Mouse (Mus musculus): Measurements from ENCODE around the gene Stx11. TPM values are rescaled to one million over a fixed set of nuclear protein-coding genes. Genes with fewer than 3 reads are reported as not detected.

Gene Stx11
- total and polyA plus RNA-seq, 3 experiments = 1.9 to 2.9 TPM; not detected in 1

- H3K27ac ChIP-seq (ENCODE audit: control insufficient read depth, low read depth, low read length) = no peak overlapping the region
- peak; percentile 40 for DNase-seq (ENCODE audit: low read depth, low spot score)
- H3K4me1 ChIP-seq (ENCODE audit: control insufficient read depth in 1 of 2, insufficient read depth in 2 of 2, low read length in 2 of 2) = peaks cover 0 to 11% of the 10 kb centered on the region in 2 experiments; a peak in 3 of 4 replicates
- H3K79me2 ChIP-seq (ENCODE audit: control insufficient read depth, insufficient read depth, low read length, poor library complexity) = no peaks in the 10 kb centered on the region
- TF ChIP-seq GATA1 (IDR thresholded peaks at IDR 0.05; ENCODE audit: low read depth, low read length) = 0 out of 2 replicates have a peak, but pooled peaks have one; percentile 18
- 0 out of 2 replicates have a peak, but pooled peaks have one; percentile 31 for TF ChIP-seq RCOR1 (IDR thresholded peaks at IDR 0.05; ENCODE audit: low read depth, low read length)
- no peak for TF ChIP-seq MXI1 (IDR thresholded peaks at IDR 0.05; ENCODE audit: low read depth, low read length)
- peak; percentile 38 to 57; a peak in 3 of 4 replicates for TF ChIP-seq EP300 (IDR thresholded peaks at IDR 0.05; ENCODE audit: low read depth in 1 of 2, low read length in 2 of 2)
- TF ChIP-seq CHD2 (IDR thresholded peaks at IDR 0.05; ENCODE audit: low read length) = no peak
- TF ChIP-seq TAL1 (IDR thresholded peaks at IDR 0.05; ENCODE audit: low read length) = peak; percentile 43; the same call in 1 of the 2 replicates
- H3K9ac ChIP-seq (ENCODE audit: control insufficient read depth, low read depth, low read length, poor library complexity, severe bottlenecking) = no peak overlapping the region
- no peaks in the 10 kb centered on the region for H3K9me3 ChIP-seq (replicated peaks; ENCODE audit: insufficient read depth, low read length)
- H3K36me3 ChIP-seq (ENCODE audit: control insufficient read depth in 1 of 2, insufficient read depth in 2 of 2, low read length in 2 of 2) = peaks cover 0 to 7% of the 10 kb centered on the region in 2 experiments; a peak in 2 of 4 replicates
- H3K27me3 ChIP-seq (ENCODE audit: control insufficient read depth in 1 of 2, insufficient read depth in 2 of 2, low read length in 2 of 2) = no peaks in the 10 kb centered on the region
- no peak overlapping the region for H3K4me3 ChIP-seq (ENCODE audit: control insufficient read depth in 1 of 2, insufficient read depth in 1 of 2, low read depth in 2 of 2, low read length in 2 of 2)
Observed at GRCm38 (mm10) chr10:12935575-12935974, 28.5 kb downstream of the Stx11 start.

DNA sequence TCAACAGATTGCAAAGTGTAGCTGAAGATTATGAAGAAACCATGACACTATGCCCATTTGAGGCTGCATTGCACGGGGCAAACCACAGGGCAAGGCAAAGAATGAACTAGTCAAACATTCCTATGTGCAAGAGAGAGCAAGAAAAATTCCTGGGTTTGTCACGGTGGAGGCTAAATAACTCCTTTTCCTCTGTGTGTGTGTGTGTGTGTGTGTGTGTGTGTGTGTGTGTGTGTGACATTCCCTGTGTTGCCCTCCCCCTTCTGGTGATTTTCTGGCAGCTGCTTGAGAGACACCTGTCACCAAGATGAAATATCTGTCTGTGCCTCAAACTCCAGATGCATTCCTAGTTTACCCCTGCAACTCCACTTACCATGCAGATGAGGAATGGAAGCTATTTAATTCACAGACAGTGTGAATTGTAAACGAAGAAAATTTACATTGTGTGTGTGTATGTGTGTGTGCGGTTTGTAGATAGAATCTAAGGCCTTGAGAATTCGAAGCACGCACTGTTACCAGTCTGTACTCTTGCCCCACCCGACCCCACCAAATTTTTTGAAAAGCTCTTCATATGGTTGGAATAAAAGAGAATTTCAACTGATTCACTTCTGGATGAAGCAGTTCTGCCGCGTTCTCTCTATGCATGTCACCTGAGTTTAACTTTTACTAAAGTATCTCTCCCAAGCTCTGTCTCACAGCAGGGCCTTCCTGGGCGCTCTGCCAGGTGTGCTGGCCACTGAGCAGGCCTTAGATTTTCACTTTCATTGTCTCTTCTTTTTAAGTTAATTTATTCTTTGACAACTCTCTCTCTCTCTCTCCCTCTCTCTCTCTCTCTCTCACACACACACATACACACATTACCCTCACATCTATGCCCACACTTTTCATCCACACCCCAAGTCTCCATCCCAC, 32.4 kb downstream of the Stx11 start:
- Histone ChIP-seq H3K4me3 (ENCODE audit: control insufficient read depth in 1 of 2, insufficient read depth in 1 of 2, low read depth in 2 of 2, low read length in 2 of 2) (no peak overlapping the region), H3K27me3 (ENCODE audit: control insufficient read depth in 1 of 2, insufficient read depth in 2 of 2, low read length in 2 of 2) (no peaks in the 10 kb centered on the region), H3K4me1 (ENCODE audit: control insufficient read depth in 1 of 2, insufficient read depth in 2 of 2, low read length in 2 of 2) (peaks cover 6 to 21% of the 10 kb centered on the region in 2 experiments), H3K27ac (ENCODE audit: control insufficient read depth, low read depth, low read length) (no peak overlapping the region), H3K36me3 (ENCODE audit: control insufficient read depth in 1 of 2, insufficient read depth in 2 of 2, low read length in 2 of 2) (peaks cover 0 to 20% of the 10 kb centered on the region in 2 experiments; a peak in 2 of 4 replicates), H3K79me2 (ENCODE audit: control insufficient read depth, insufficient read depth, low read length, poor library complexity) (no peaks in the 10 kb centered on the region), H3K9ac (ENCODE audit: control insufficient read depth, low read depth, low read length, poor library complexity, severe bottlenecking) (no peak overlapping the region), H3K9me3 (replicated peaks; ENCODE audit: insufficient read depth, low read length) (no peaks in the 10 kb centered on the region)
- no peak for DNase-seq (ENCODE audit: low read depth, low spot score)
- TF ChIP-seq UBTF (IDR thresholded peaks at IDR 0.05; ENCODE audit: borderline replicate concordance, insufficient read depth, low read depth, low read length) (no peak), POLR2AphosphoS2 (IDR thresholded peaks at IDR 0.05; ENCODE audit: low read length) (no peak), USF1 (IDR thresholded peaks at IDR 0.05; ENCODE audit: low read depth, low read length) (no peak), NELFE (IDR thresholded peaks at IDR 0.05; ENCODE audit: low read depth, low read length) (no peak), CTCF (IDR thresholded peaks at IDR 0.05 in 2 of 3, conservative IDR thresholded peaks at IDR 0.05 in 1 of 3; ENCODE audit: control insufficient read depth in 1 of 3, insufficient read depth in 1 of 3, low read depth in 2 of 3, low read length in 3 of 3, poor library complexity in 1 of 3, severe bottlenecking in 1 of 3) (no peak), SMC3 (IDR thresholded peaks at IDR 0.05; ENCODE audit: low read depth, low read length) (no peak), MAZ (IDR thresholded peaks at IDR 0.05; ENCODE audit: low read depth, low read length) (no peak)

All from MEL (cell line).